Mouse (Mus musculus): Measurements from ENCODE around the gene Syne1. TPM values are rescaled to one million over a fixed set of nuclear protein-coding genes. Genes with fewer than 3 reads are reported as not detected.

Gene Syne1
- polyA plus RNA-seq, 1 experiment = 12.3 TPM

- H3K36me3 ChIP-seq (ENCODE audit: control insufficient read depth, insufficient read depth, low read length) = peaks cover 10% of the 10 kb centered on the region
- 88% methylated on average over 2 of the region's 2 CpGs for WGBS
Measured at GRCm38 (mm10) chr10:5058876-5059275, 492.4 kb downstream of the Syne1 start.

GRCm38 (mm10) chr10:5057661-5058060 lies 493.6 kb downstream of the Syne1 start:
- no peak for TF ChIP-seq POLR2A (IDR thresholded peaks at IDR 0.05; ENCODE audit: low read depth, low read length)
- no peak for TF ChIP-seq CTCF (IDR thresholded peaks at IDR 0.05; ENCODE audit: extremely low read depth, insufficient read depth, insufficient read length, insufficient replicate concordance)
- H3K27ac ChIP-seq (ENCODE audit: insufficient read depth, low read length) = no peak overlapping the region
- no peaks in the 10 kb centered on the region for H3K27me3 ChIP-seq (ENCODE audit: control insufficient read depth, insufficient read depth, low read length)
- peaks cover 10% of the 10 kb centered on the region for H3K36me3 ChIP-seq (ENCODE audit: control insufficient read depth, insufficient read depth, low read length)
- 95% methylated on average over 15 of the region's 15 CpGs for WGBS
- no peak for DNase-seq (ENCODE audit: low read depth in 1 of 2, low spot score in 2 of 2)
- no peak overlapping the region for H3K4me3 ChIP-seq (ENCODE audit: extremely low read depth, insufficient read depth, insufficient read length)
- H3K4me1 ChIP-seq (ENCODE audit: control insufficient read depth, insufficient read depth, insufficient read length) = no peaks in the 10 kb centered on the region

More at GRCm38 (mm10) chr10:5058876-5059275, 492.4 kb downstream of the Syne1 start:
- no peaks in the 10 kb centered on the region for H3K27me3 ChIP-seq (ENCODE audit: control insufficient read depth, insufficient read depth, low read length)
- no peak overlapping the region for H3K4me3 ChIP-seq (ENCODE audit: extremely low read depth, insufficient read depth, insufficient read length)
- H3K4me1 ChIP-seq (ENCODE audit: control insufficient read depth, insufficient read depth, insufficient read length) = no peaks in the 10 kb centered on the region
- TF ChIP-seq POLR2A (IDR thresholded peaks at IDR 0.05; ENCODE audit: low read depth, low read length) = no peak
- no peak for TF ChIP-seq CTCF (IDR thresholded peaks at IDR 0.05; ENCODE audit: extremely low read depth, insufficient read depth, insufficient read length, insufficient replicate concordance)
- DNase-seq (ENCODE audit: low read depth in 1 of 2, low spot score in 2 of 2) = no peak
- no peak overlapping the region for H3K27ac ChIP-seq (ENCODE audit: insufficient read depth, low read length)

- Histone ChIP-seq H3K27me3 (ENCODE audit: control insufficient read depth, insufficient read depth, low read length) (no peaks in the 10 kb centered on the region), H3K27ac (ENCODE audit: insufficient read depth, low read length) (no peak overlapping the region), H3K4me3 (ENCODE audit: extremely low read depth, insufficient read depth, insufficient read length) (no peak overlapping the region), H3K36me3 (ENCODE audit: control insufficient read depth, insufficient read depth, low read length) (peaks cover 10% of the 10 kb centered on the region), H3K4me1 (ENCODE audit: control insufficient read depth, insufficient read depth, insufficient read length) (no peaks in the 10 kb centered on the region)
- DNase-seq (ENCODE audit: low read depth in 1 of 2, low spot score in 2 of 2) = no peak
- TF ChIP-seq CTCF (IDR thresholded peaks at IDR 0.05; ENCODE audit: extremely low read depth, insufficient read depth, insufficient read length, insufficient replicate concordance) (no peak), POLR2A (IDR thresholded peaks at IDR 0.05; ENCODE audit: low read depth, low read length) (no peak)
- 76% methylated on average over 3 of the region's 3 CpGs for WGBS
Measured at GRCm38 (mm10) chr10:5056940-5057339, 494.3 kb downstream of the Syne1 start.

- no peak for DNase-seq (ENCODE audit: low read depth in 1 of 2, low spot score in 2 of 2)
- Histone ChIP-seq H3K4me3 (ENCODE audit: extremely low read depth, insufficient read depth, insufficient read length) (no peak overlapping the region), H3K27ac (ENCODE audit: insufficient read depth, low read length) (no peak overlapping the region), H3K36me3 (ENCODE audit: control insufficient read depth, insufficient read depth, low read length) (peaks cover 10% of the 10 kb centered on the region), H3K4me1 (ENCODE audit: control insufficient read depth, insufficient read depth, insufficient read length) (no peaks in the 10 kb centered on the region), H3K27me3 (ENCODE audit: control insufficient read depth, insufficient read depth, low read length) (no peaks in the 10 kb centered on the region)
- 94% methylated on average over 10 of the region's 10 CpGs for WGBS
- no peak for TF ChIP-seq CTCF (IDR thresholded peaks at IDR 0.05; ENCODE audit: extremely low read depth, insufficient read depth, insufficient read length, insufficient replicate concordance)
- no peak for TF ChIP-seq POLR2A (IDR thresholded peaks at IDR 0.05; ENCODE audit: low read depth, low read length)
Measured at GRCm38 (mm10) chr10:5056243-5056735, 495.0 kb downstream of the Syne1 start.

GRCm38 (mm10) chr10:5045671-5046070 lies 505.6 kb downstream of the Syne1 start:
- no peak overlapping the region for H3K27ac ChIP-seq (ENCODE audit: insufficient read depth, low read length)
- DNase-seq (ENCODE audit: low read depth in 1 of 2, low spot score in 2 of 2) = no peak
- peaks cover 24% of the 10 kb centered on the region for H3K36me3 ChIP-seq (ENCODE audit: control insufficient read depth, insufficient read depth, low read length)
- H3K4me1 ChIP-seq (ENCODE audit: control insufficient read depth, insufficient read depth, insufficient read length) = no peaks in the 10 kb centered on the region
- H3K27me3 ChIP-seq (ENCODE audit: control insufficient read depth, insufficient read depth, low read length) = no peaks in the 10 kb centered on the region
- whole genome bisulfite sequencing = 93% methylated on average over 5 of the region's 5 CpGs
- no peak for TF ChIP-seq CTCF (IDR thresholded peaks at IDR 0.05; ENCODE audit: extremely low read depth, insufficient read depth, insufficient read length, insufficient replicate concordance)
- no peak for TF ChIP-seq POLR2A (IDR thresholded peaks at IDR 0.05; ENCODE audit: low read depth, low read length)
- no peak overlapping the region for H3K4me3 ChIP-seq (ENCODE audit: extremely low read depth, insufficient read depth, insufficient read length)

- WGBS = 94% methylated on average over 7 of the region's 7 CpGs
- H3K4me3 ChIP-seq (ENCODE audit: extremely low read depth, insufficient read depth, insufficient read length) = no peak overlapping the region
- TF ChIP-seq POLR2A (IDR thresholded peaks at IDR 0.05; ENCODE audit: low read depth, low read length) = no peak
- no peak for TF ChIP-seq CTCF (IDR thresholded peaks at IDR 0.05; ENCODE audit: extremely low read depth, insufficient read depth, insufficient read length, insufficient replicate concordance)
- DNase-seq (ENCODE audit: low read depth in 1 of 2, low spot score in 2 of 2) = no peak
- H3K4me1 ChIP-seq (ENCODE audit: control insufficient read depth, insufficient read depth, insufficient read length) = no peaks in the 10 kb centered on the region
- H3K36me3 ChIP-seq (ENCODE audit: control insufficient read depth, insufficient read depth, low read length) = peaks cover 24% of the 10 kb centered on the region
- H3K27me3 ChIP-seq (ENCODE audit: control insufficient read depth, insufficient read depth, low read length) = no peaks in the 10 kb centered on the region
- no peak overlapping the region for H3K27ac ChIP-seq (ENCODE audit: insufficient read depth, low read length)
Measured at GRCm38 (mm10) chr10:5045213-5045612, 506.1 kb downstream of the Syne1 start.

DNA sequence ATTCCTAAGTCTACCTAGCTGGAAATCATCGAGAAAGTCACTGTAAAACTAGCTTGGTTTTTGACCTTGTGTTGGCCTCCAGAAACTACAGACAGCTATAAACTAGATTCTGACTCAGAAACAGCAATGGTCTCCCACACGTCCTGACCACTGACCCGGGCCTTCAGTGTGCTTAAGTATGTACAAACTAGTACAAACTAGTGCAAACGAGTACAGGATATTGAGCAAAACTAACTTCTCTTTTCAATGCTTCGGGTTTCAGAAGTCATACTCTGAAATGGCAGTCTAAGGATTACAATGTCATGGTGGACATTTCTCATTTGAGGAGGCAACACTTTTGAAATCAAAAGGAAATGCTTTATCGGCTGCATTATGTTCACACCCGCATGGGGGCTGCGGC lies 506.8 kb downstream of the Syne1 start:
- Histone ChIP-seq H3K27ac (ENCODE audit: insufficient read depth, low read length) (no peak overlapping the region), H3K4me1 (ENCODE audit: control insufficient read depth, insufficient read depth, insufficient read length) (no peaks in the 10 kb centered on the region), H3K27me3 (ENCODE audit: control insufficient read depth, insufficient read depth, low read length) (no peaks in the 10 kb centered on the region), H3K4me3 (ENCODE audit: extremely low read depth, insufficient read depth, insufficient read length) (no peak overlapping the region), H3K36me3 (ENCODE audit: control insufficient read depth, insufficient read depth, low read length) (peaks cover 24% of the 10 kb centered on the region)
- TF ChIP-seq CTCF (IDR thresholded peaks at IDR 0.05; ENCODE audit: extremely low read depth, insufficient read depth, insufficient read length, insufficient replicate concordance) (no peak), POLR2A (IDR thresholded peaks at IDR 0.05; ENCODE audit: low read depth, low read length) (no peak)
- 81% methylated on average over 8 of the region's 8 CpGs for WGBS
- DNase-seq (ENCODE audit: low read depth in 1 of 2, low spot score in 2 of 2) = no peak
